Mouse (Mus musculus): ENCODE data around the gene Cd40. TPM values are rescaled to one million over a fixed set of nuclear protein-coding genes. Genes with fewer than 3 reads are reported as not detected.
A peak's percentile ranks its signal among the peaks of the same experiment; 100 is the strongest.

Cd40 gene
- polyA plus RNA-seq, 1 experiment from 2014 or later, result 8.2 TPM

DNA sequence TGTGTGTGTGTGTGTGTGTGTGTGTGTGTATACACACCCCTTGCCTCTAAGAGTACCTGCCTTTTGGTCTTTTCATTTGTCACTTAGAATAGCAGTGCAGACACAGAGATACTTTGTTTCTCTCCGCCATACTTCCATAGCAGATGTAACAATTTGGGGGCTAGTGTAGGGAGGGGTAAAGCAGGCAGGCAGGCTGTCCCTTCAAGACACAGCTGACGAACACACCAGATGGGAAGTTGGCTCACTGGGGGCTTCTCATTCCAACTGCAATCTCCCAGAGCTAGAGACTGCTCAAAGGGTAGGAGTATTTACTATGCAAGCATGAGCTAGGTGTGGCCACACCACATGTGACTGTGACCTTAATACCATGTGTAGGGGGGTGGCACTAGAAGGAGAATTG is 13.4 kb downstream of the Cd40 start:
- Histone ChIP-seq H3K27ac (ENCODE audit: low read depth, low read length) (no peak overlapping the region; the same call in 1 of the 2 replicates), H3K36me3 (ENCODE audit: control insufficient read depth, insufficient read depth, low read length) (no peaks in the 10 kb centered on the region), H3K9ac (ENCODE audit: low read length) (no peak overlapping the region), H3K9me3 (replicated peaks; ENCODE audit: control insufficient read depth, low read length) (no peaks in the 10 kb centered on the region), H3K4me2 (ENCODE audit: low read length) (no peak overlapping the region), H3K27me3 (replicated peaks; ENCODE audit: control insufficient read depth, insufficient read depth, low read length) (0 out of 2 replicates have a peak, but pooled peaks cover 5% of the 10 kb centered on the region), H3K4me1 (ENCODE audit: control insufficient read depth, insufficient read depth, low read length) (peaks cover 10% of the 10 kb centered on the region), H3K4me3 (ENCODE audit: low read depth, low read length) (no peak overlapping the region)
- ATAC-seq, result peak; percentile 60
- 58% methylated on average over 2 of the region's 2 CpGs for WGBS
- peak; percentile 67 for DNase-seq (ENCODE audit: low spot score)

DNA sequence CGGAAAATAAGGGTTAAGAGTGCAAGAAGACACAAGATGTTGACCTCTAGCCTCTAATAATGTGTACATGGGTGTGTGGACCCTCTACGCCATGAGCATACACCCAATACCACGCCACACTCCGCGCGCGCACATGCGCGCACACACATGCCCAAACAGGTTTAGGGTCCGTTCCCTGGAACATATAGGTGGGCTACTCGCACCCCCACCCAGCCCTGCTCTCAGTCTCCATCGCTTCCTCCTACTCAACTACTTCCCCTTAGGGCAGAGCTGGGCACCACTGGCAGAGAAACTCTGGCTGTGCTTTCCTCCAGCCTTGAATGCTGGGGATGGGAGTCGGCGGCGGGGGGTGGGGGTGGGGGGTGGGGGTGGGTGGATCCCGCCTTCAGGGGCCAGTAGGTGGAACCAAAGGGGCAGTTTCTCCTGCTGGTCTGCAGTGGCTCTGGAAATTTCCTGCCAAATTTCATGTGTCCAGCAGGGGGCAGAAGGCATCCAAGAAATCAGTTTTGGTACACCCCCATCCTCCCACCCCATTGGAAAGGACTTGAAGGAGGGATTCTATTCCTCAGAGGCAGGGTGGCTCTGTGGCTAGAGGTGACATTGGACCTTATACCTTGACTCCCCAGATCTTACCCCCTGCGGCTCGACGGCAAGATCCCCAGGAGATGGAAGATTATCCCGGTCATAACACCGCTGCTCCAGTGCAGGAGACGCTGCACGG is 14.8 kb downstream of the Cd40 start:
- Histone ChIP-seq H3K27ac (ENCODE audit: low read depth, low read length) (no peak overlapping the region), H3K9ac (ENCODE audit: low read length) (no peak overlapping the region), H3K9me3 (replicated peaks; ENCODE audit: control insufficient read depth, low read length) (no peaks in the 10 kb centered on the region), H3K4me3 (ENCODE audit: low read depth, low read length) (no peak overlapping the region), H3K4me2 (ENCODE audit: low read length) (peak overlapping the region; percentile 21; the same call in 1 of the 2 replicates), H3K36me3 (ENCODE audit: control insufficient read depth, insufficient read depth, low read length) (no peaks in the 10 kb centered on the region), H3K27me3 (replicated peaks; ENCODE audit: control insufficient read depth, insufficient read depth, low read length) (0 out of 2 replicates have a peak, but pooled peaks cover 5% of the 10 kb centered on the region), H3K4me1 (ENCODE audit: control insufficient read depth, insufficient read depth, low read length) (peaks cover 13% of the 10 kb centered on the region)
- no peak for ATAC-seq
- peak; percentile 85 for DNase-seq (ENCODE audit: low spot score)
- 17% methylated on average over 23 of the region's 23 CpGs for WGBS

DNA sequence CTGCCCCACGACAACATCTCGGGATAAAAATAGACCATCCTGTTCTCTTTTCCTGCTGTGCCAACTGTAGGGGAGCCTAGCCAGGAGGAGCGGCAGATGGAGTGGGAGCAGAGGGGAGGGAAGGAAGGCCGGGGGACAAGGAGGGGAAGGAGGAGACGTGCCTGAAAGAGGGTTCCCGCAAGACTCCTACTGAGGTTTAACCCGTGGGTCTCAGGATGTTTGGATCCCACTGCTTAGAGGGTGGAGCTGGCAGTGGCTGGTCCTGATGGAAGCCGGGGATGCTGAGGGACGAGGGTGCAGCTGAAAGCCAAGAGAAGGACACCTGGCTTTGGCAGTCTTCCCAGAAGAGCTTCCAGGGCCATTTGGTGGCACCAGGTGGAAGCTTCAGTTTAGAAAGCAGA is 18.0 kb downstream of the Cd40 start:
- Histone ChIP-seq H3K4me1 (ENCODE audit: control insufficient read depth, insufficient read depth, low read length) (peaks cover 38% of the 10 kb centered on the region), H3K36me3 (ENCODE audit: control insufficient read depth, insufficient read depth, low read length) (no peaks in the 10 kb centered on the region), H3K9ac (ENCODE audit: low read length) (no peak overlapping the region), H3K27ac (ENCODE audit: low read depth, low read length) (peak overlapping the region; percentile 6; the same call in 1 of the 2 replicates), H3K27me3 (replicated peaks; ENCODE audit: control insufficient read depth, insufficient read depth, low read length) (0 out of 2 replicates have a peak, but pooled peaks cover 5% of the 10 kb centered on the region), H3K4me3 (ENCODE audit: low read depth, low read length) (no peak overlapping the region), H3K4me2 (ENCODE audit: low read length) (no peak overlapping the region), H3K9me3 (replicated peaks; ENCODE audit: control insufficient read depth, low read length) (no peaks in the 10 kb centered on the region)
- peak; percentile 64 for DNase-seq (ENCODE audit: low spot score)
- no peak; the same call in 1 of the 2 replicates for ATAC-seq
- 18% methylated on average over 9 of the region's 9 CpGs for WGBS

DNA sequence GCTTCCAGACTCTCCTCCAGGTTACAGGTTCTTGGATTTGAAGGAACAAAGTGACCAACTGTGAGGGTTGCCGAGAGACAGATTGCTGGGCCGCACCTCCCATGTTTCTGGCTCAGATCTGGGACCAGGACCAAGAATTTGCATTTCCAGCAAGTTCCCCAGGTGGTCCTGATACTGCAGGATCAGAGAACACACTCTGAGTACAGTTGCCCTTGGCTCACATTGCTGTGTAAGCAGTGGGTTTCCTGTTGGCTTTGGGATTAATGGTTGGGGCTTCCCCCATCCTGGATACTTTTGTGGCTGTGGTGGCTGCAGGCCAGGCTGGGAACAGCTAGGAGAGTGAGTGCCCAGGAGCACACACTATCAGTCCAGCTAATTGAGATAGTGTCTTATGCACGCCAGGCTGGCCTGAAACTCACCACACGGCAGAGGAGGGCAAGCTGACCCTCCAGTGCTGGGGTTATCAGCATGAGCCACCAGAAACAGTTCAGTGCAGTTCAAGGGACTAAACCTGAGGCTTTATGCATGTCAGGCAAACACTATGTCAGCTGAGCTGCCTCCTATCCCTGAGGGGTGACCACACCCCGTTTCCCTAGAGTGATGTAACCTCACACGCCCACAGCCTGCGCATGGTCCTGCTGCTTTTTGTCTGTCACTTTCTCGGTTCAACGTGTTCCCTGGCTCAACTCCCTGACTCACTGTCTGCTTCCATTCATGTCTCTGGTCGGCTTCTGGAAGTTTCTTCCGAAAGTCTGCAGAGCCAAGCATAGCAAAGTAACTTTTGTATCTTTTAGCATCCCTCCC is 18.9 kb downstream of the Cd40 start:
- H3K4me2 ChIP-seq (ENCODE audit: low read length), result no peak overlapping the region
- 0 out of 2 replicates have a peak overlapping the region, but pooled peaks have one; percentile 6 for H3K27ac ChIP-seq (ENCODE audit: low read depth, low read length)
- peak; percentile 66 for DNase-seq (ENCODE audit: low spot score)
- H3K9me3 ChIP-seq (replicated peaks; ENCODE audit: control insufficient read depth, low read length), result no peaks in the 10 kb centered on the region
- no peak for ATAC-seq
- H3K4me1 ChIP-seq (ENCODE audit: control insufficient read depth, insufficient read depth, low read length), result peaks cover 47% of the 10 kb centered on the region
- WGBS, result 45% methylated on average over 11 of the region's 11 CpGs
- H3K4me3 ChIP-seq (ENCODE audit: low read depth, low read length), result no peak overlapping the region
- H3K36me3 ChIP-seq (ENCODE audit: control insufficient read depth, insufficient read depth, low read length), result no peaks in the 10 kb centered on the region
- H3K9ac ChIP-seq (ENCODE audit: low read length), result no peak overlapping the region
- H3K27me3 ChIP-seq (replicated peaks; ENCODE audit: control insufficient read depth, insufficient read depth, low read length), result 0 out of 2 replicates have a peak, but pooled peaks cover 6% of the 10 kb centered on the region

DNA sequence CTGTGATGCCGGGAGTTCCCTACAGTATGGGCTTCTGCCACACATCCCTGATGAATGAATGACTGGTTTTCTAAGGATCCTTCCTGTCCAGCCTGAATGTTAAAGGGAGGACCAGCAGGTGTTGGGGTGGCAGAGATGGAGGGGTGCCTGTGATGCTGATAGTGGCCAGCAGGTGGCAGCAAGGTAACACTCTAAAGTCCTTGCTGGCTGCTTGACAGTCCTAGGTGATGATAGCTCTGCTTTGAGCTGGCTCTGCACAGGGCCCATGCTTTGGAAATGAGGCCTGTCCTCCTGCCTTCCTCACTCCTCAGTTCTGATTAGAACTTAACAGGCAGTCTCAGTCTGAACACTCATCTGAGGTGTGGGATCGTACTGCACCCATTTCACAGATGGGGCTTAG is 19.5 kb downstream of the Cd40 start:
- peaks cover 44% of the 10 kb centered on the region for H3K4me1 ChIP-seq (ENCODE audit: control insufficient read depth, insufficient read depth, low read length)
- no peaks in the 10 kb centered on the region for H3K9me3 ChIP-seq (replicated peaks; ENCODE audit: control insufficient read depth, low read length)
- H3K4me2 ChIP-seq (ENCODE audit: low read length), result no peak overlapping the region
- H3K9ac ChIP-seq (ENCODE audit: low read length), result no peak overlapping the region
- H3K36me3 ChIP-seq (ENCODE audit: control insufficient read depth, insufficient read depth, low read length), result no peaks in the 10 kb centered on the region
- 27% methylated on average over 2 of the region's 2 CpGs for WGBS
- no peak overlapping the region for H3K27ac ChIP-seq (ENCODE audit: low read depth, low read length)
- ATAC-seq (peak; percentile 27), DNase-seq (ENCODE audit: low spot score) (peak; percentile 91)
- H3K4me3 ChIP-seq (ENCODE audit: low read depth, low read length), result no peak overlapping the region
- 0 out of 2 replicates have a peak, but pooled peaks cover 10% of the 10 kb centered on the region for H3K27me3 ChIP-seq (replicated peaks; ENCODE audit: control insufficient read depth, insufficient read depth, low read length)

DNA sequence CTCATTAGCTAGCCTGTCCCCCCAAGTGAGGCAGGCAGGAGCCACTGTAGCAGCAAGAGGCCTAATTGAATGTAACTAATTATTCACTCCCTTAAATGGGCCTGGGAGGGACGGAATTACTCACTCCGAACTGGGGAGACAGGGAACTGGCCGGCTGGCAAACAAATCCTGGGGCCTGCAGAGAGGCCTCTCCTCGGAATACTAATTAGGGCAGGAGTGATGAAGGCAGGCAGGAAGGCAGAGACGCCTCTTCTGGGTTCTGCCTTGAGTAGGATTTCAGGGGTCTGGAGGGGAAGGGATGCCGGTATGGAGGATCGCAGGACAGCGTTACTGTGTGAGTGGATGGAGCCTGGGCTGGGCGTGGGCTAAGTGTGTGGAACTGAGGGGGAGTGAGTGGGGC is 21.6 kb downstream of the Cd40 start:
- Histone ChIP-seq H3K9me3 (replicated peaks; ENCODE audit: control insufficient read depth, low read length) (no peaks in the 10 kb centered on the region), H3K4me1 (ENCODE audit: control insufficient read depth, insufficient read depth, low read length) (peaks cover 41% of the 10 kb centered on the region), H3K36me3 (ENCODE audit: control insufficient read depth, insufficient read depth, low read length) (no peaks in the 10 kb centered on the region), H3K4me2 (ENCODE audit: low read length) (peak overlapping the region; percentile 15; the same call in 1 of the 2 replicates), H3K27ac (ENCODE audit: low read depth, low read length) (peak overlapping the region; percentile 68; the same call in 1 of the 2 replicates), H3K4me3 (ENCODE audit: low read depth, low read length) (no peak overlapping the region), H3K9ac (ENCODE audit: low read length) (no peak overlapping the region), H3K27me3 (replicated peaks; ENCODE audit: control insufficient read depth, insufficient read depth, low read length) (0 out of 2 replicates have a peak, but pooled peaks cover 10% of the 10 kb centered on the region)
- 2% methylated on average over 9 of the region's 9 CpGs for WGBS
- ATAC-seq, result peak; percentile 73
- DNase-seq (ENCODE audit: low spot score), result peak; percentile 92

DNA sequence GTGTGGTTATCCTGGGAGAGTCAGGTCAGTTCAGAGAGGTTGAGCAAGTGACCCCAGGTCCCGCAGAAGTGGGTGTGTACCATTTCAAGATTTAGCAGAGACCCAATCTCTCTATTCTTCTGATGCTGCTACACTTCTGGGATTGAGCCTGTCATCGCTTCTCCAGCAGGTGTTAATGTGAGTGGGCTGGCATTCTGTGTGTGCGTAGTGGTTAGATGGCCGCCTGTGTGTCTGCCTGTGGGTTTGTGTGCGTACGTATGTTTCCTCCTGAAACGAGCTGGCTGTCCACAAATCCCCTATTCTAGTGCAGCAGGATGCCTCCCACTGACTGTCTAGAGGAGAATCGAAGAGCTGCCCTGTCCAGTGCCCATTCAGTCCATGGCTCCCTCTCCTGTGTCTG is 22.6 kb downstream of the Cd40 start:
- peaks cover 41% of the 10 kb centered on the region for H3K4me1 ChIP-seq (ENCODE audit: control insufficient read depth, insufficient read depth, low read length)
- no peak for ATAC-seq
- H3K27me3 ChIP-seq (replicated peaks; ENCODE audit: control insufficient read depth, insufficient read depth, low read length), result 0 out of 2 replicates have a peak, but pooled peaks cover 6% of the 10 kb centered on the region

DNA sequence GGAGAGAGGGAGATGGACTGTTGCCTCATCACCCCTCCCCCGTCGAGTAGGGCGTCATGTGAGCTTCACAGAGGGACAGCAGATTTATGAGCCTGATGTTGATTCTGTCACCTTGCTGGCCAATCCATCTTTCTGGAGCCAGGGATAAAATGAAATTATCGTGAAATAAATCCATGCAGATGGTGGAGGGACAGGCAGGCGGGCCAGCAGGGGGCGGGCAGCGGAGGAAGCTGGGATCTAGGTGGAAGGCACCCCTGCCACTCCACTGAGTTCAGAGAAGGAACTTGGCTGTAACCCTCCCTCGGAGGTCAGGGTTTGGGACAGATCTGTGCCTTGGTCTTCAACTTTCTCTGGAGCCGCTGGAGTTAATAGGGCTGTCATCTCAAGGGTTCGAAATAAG is 23.2 kb downstream of the Cd40 start:
- Histone ChIP-seq H3K4me2 (ENCODE audit: low read length) (no peak overlapping the region), H3K36me3 (ENCODE audit: control insufficient read depth, insufficient read depth, low read length) (no peaks in the 10 kb centered on the region)

More for the DNA sequence above, 22.6 kb downstream of the Cd40 start:
- Histone ChIP-seq H3K36me3 (ENCODE audit: control insufficient read depth, insufficient read depth, low read length) (no peaks in the 10 kb centered on the region), H3K27ac (ENCODE audit: low read depth, low read length) (no peak overlapping the region), H3K4me3 (ENCODE audit: low read depth, low read length) (no peak overlapping the region), H3K9me3 (replicated peaks; ENCODE audit: control insufficient read depth, low read length) (no peaks in the 10 kb centered on the region), H3K4me2 (ENCODE audit: low read length) (no peak overlapping the region), H3K9ac (ENCODE audit: low read length) (peak overlapping the region; percentile 17; the same call in 1 of the 2 replicates)
- DNase-seq (ENCODE audit: low spot score), result peak; percentile 51
- WGBS, result 52% methylated on average over 8 of the region's 8 CpGs

More for the DNA sequence above, 23.2 kb downstream of the Cd40 start:
- 30% methylated on average over 10 of the region's 10 CpGs for WGBS
- no peak for DNase-seq (ENCODE audit: low spot score)
- no peak overlapping the region for H3K4me3 ChIP-seq (ENCODE audit: low read depth, low read length)
- H3K27me3 ChIP-seq (replicated peaks; ENCODE audit: control insufficient read depth, insufficient read depth, low read length), result 0 out of 2 replicates have a peak, but pooled peaks cover 6% of the 10 kb centered on the region
- no peak for ATAC-seq
- peaks cover 40% of the 10 kb centered on the region for H3K4me1 ChIP-seq (ENCODE audit: control insufficient read depth, insufficient read depth, low read length)
- H3K9ac ChIP-seq (ENCODE audit: low read length), result no peak overlapping the region
- no peaks in the 10 kb centered on the region for H3K9me3 ChIP-seq (replicated peaks; ENCODE audit: control insufficient read depth, low read length)
- H3K27ac ChIP-seq (ENCODE audit: low read depth, low read length), result no peak overlapping the region

Measured in forebrain, embryonic 14.5 days (tissue).